Mouse (Mus musculus) intestine, embryonic 15.5 days (tissue): Measurements from ENCODE around the gene Gpank1. TPM values are rescaled to one million over a fixed set of nuclear protein-coding genes. Genes with fewer than 3 reads are reported as not detected.
A peak's percentile ranks its signal among the peaks of the same experiment; 100 is the strongest.
"Not testable (repeated sequence)": the region's sequence is repeated elsewhere in the genome, so short reads cannot be mapped to it uniquely, and the experiment has no call there.

Experiments used
- ATAC-seq: fragments of 200-750 bp; cut with Nextera tagmentation; 2 replicates; pipeline ENCODE4 v1.8.0; 2017; ENCODE audit warnings: moderate TSS enrichment, moderate library complexity
- H3K27ac ChIP-seq: fragments of 300-500 bp; sonication (generic); 2 replicates; pipeline ENCODE4 v1.5.1; 2015; ENCODE audit warnings: mild to moderate bottlenecking, inconsistent platforms
- H3K27me3 ChIP-seq: fragments of 300-500 bp; sonication (generic); replicated peaks from 2 replicates; pipeline ENCODE4 v1.6.1; 2015; ENCODE audit warnings: inconsistent platforms
- H3K36me3 ChIP-seq: fragments of 300-500 bp; sonication (generic); 2 replicates; pipeline ENCODE4 v1.6.1; 2015; ENCODE audit warnings: inconsistent platforms
- H3K4me1 ChIP-seq: fragments of 300-500 bp; sonication (generic); replicated peaks from 2 replicates; pipeline ENCODE4 v1.6.1; 2015; ENCODE audit warnings: inconsistent platforms
- H3K4me2 ChIP-seq: fragments of 300-500 bp; sonication (generic); replicated peaks from 2 replicates; pipeline ENCODE4 v1.6.1; 2015; ENCODE audit warnings: mild to moderate bottlenecking, inconsistent platforms
- H3K4me3 ChIP-seq: fragments of 300-500 bp; sonication (generic); replicated peaks from 2 replicates; pipeline ENCODE4 v1.5.1; 2015; ENCODE audit warnings: inconsistent platforms
- H3K9ac ChIP-seq: fragments of 300-500 bp; sonication (generic); 2 replicates; pipeline ENCODE4 v1.6.1; 2015; ENCODE audit warnings: inconsistent platforms
- H3K9me3 ChIP-seq: fragments of 300-500 bp; sonication (generic); 2 replicates; pipeline ENCODE4 v1.6.1; 2016; ENCODE audit warnings: inconsistent platforms
- WGBS: fragments of 180-500 bp; shearing (Covaris S2); methylation state at CpG from one replicate; pipeline ENCODE4 v1.1.7; 2015; 5-methylcytosine and 5-hydroxymethylcytosine counted together
- polyA plus RNA-seq: library from polyadenylated mRNA; unstranded; fragments of >200 nt; fragmentation: Nextera tagmentation; extraction: Ambion mirVana; gene quantifications from 2 replicates; pipeline ENCODE4 v1.2.1, GENCODE M21; 2015

The Gpank1 gene
- polyA plus RNA-seq, 1 experiment from 2014 or later: 17.7 TPM

GRCm38 (mm10) chr17:35104079-35104478 lies 17.2 kb upstream of the Gpank1 start:
- 88% methylated on average over 7 of the region's 7 CpGs for WGBS
- Histone ChIP-seq H3K9ac (no peak overlapping the region), H3K4me1 (peaks cover 34% of the 10 kb centered on the region), H3K4me3 (no peak overlapping the region), H3K36me3 (peaks cover 26% of the 10 kb centered on the region), H3K9me3 (no peaks in the 10 kb centered on the region), H3K27ac (peak overlapping the region; percentile 64; the same call in 1 of the 2 replicates), H3K4me2 (no peak overlapping the region), H3K27me3 (no peaks in the 10 kb centered on the region)
- no peak for ATAC-seq

GRCm38 (mm10) chr17:35104754-35105153 lies 16.5 kb upstream of the Gpank1 start:
- no peaks in the 10 kb centered on the region for H3K9me3 ChIP-seq
- no peak overlapping the region for H3K27ac ChIP-seq
- H3K36me3 ChIP-seq: peaks cover 20% of the 10 kb centered on the region
- no peak overlapping the region for H3K9ac ChIP-seq
- H3K4me3 ChIP-seq: no peak overlapping the region
- no peaks in the 10 kb centered on the region for H3K27me3 ChIP-seq
- H3K4me1 ChIP-seq: peaks cover 29% of the 10 kb centered on the region
- no peak overlapping the region for H3K4me2 ChIP-seq
- WGBS: 71% methylated on average over 6 of the region's 6 CpGs
- no peak for ATAC-seq

GRCm38 (mm10) chr17:35105740-35106389 lies 15.4 kb upstream of the Gpank1 start:
- H3K4me2 ChIP-seq: 0 out of 2 replicates have a peak overlapping the region, but pooled peaks have one; percentile 12
- H3K27ac ChIP-seq: no peak overlapping the region
- H3K9me3 ChIP-seq: no peaks in the 10 kb centered on the region
- H3K4me3 ChIP-seq: no peak overlapping the region
- no peaks in the 10 kb centered on the region for H3K27me3 ChIP-seq
- peaks cover 24% of the 10 kb centered on the region for H3K4me1 ChIP-seq
- no peak for ATAC-seq
- H3K9ac ChIP-seq: no peak overlapping the region
- 29% methylated on average over 13 of the region's 13 CpGs for WGBS
- H3K36me3 ChIP-seq: peaks cover 14% of the 10 kb centered on the region

- Histone ChIP-seq H3K4me2 (no peak overlapping the region), H3K4me3 (no peak overlapping the region), H3K9me3 (no peaks in the 10 kb centered on the region), H3K27ac (no peak overlapping the region), H3K4me1 (peaks cover 22% of the 10 kb centered on the region), H3K27me3 (no peaks in the 10 kb centered on the region), H3K36me3 (peaks cover 7% of the 10 kb centered on the region), H3K9ac (no peak overlapping the region)
- WGBS: 65% methylated on average over 3 of the region's 3 CpGs
- no peak for ATAC-seq
Observed at GRCm38 (mm10) chr17:35106522-35106921, 14.7 kb upstream of the Gpank1 start.

GRCm38 (mm10) chr17:35108097-35108496 lies 13.2 kb upstream of the Gpank1 start, which contains the start of gene Ly6g5c:
Gene Ly6g5c, plus strand, starts transcription at chr17:35108279.
- Histone ChIP-seq H3K27ac (no peak within 1 kb of the TSS), H3K4me2 (no peak within 1 kb of the TSS), H3K9ac (no peak within 1 kb of the TSS), H3K36me3 (no peaks in the 10 kb centered on the region), H3K4me3 (no peak within 1 kb of the TSS), H3K4me1 (peaks cover 11% of the 10 kb centered on the region; the same call in 1 of the 2 replicates), H3K9me3 (no peaks in the 10 kb centered on the region), H3K27me3 (no peaks in the 10 kb centered on the region)
- 82% methylated on average over 6 of the region's 6 CpGs for WGBS
- no peak for ATAC-seq

GRCm38 (mm10) chr17:35111774-35112173 lies 9.5 kb upstream of the Gpank1 start:
- ATAC-seq: no peak
- no peaks in the 10 kb centered on the region for H3K4me1 ChIP-seq
- no peaks in the 10 kb centered on the region for H3K27me3 ChIP-seq
- H3K27ac ChIP-seq: no peak overlapping the region
- H3K4me2 ChIP-seq: no peak overlapping the region
- H3K9me3 ChIP-seq: no peaks in the 10 kb centered on the region
- H3K4me3 ChIP-seq: no peak overlapping the region
- 82% methylated on average over 9 of the region's 9 CpGs for WGBS
- no peak overlapping the region for H3K9ac ChIP-seq
- H3K36me3 ChIP-seq: peaks cover 15% of the 10 kb centered on the region; the same call in 1 of the 2 replicates

DNA sequence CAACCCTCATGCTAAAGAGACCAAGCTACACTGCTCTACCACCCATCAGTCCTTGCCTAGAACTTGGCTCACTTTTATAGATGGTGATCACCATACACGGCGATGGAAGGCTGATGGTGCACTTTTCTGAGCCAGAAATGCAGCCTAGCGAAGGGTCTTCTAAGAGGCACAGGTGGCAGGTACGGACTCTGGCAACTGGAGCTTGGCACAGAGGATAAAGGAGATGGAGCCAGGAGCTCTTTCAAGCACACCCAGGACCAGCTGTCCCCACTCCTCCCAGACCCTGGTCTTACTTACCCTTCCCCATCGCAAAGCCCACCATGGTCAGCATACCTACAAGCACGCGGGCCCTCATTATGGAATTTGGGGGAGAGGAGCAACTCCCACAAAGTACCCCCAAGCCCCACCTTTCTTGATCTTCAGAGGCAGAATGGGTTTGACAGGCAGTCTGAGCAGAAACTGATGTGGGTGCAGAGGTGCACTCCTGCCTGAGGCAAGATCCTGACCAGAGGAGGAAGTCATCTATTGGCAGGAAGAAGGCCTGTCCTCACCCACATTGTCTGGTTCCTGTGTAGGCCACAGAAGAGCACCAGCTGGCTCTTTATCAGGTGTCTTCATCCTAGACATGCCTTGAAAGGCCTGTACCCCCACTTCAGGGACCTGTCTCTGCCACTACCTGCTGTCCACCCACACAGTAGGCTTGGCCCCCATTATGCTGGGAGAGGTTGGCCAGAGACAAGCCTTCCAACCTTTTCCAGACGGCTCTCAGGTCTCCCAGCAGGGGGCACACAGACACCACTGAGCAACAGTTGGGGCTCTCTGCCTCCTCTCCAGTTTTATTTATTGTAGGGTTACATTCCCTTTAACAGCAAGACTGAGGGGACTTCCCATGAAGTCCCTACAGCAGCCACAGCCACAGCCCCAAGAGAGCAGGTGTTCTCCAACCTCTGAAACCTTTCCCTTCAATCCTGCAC lies 5.9 kb upstream of the Gpank1 start, which contains the start of gene Ly6g5b:
Gene Ly6g5b (minus strand): TSS at position 383 of the 974 bp plus-strand sequence.
- Histone ChIP-seq H3K36me3 (peaks cover 33% of the 10 kb centered on the region), H3K9ac (no peak within 1 kb of the TSS), H3K4me1 (peaks cover 8% of the 10 kb centered on the region), H3K27me3 (no peaks in the 10 kb centered on the region), H3K4me2 (no peak within 1 kb of the TSS), H3K9me3 (no peaks in the 10 kb centered on the region), H3K27ac (no peak within 1 kb of the TSS), H3K4me3 (no peak within 1 kb of the TSS)
- 87% methylated on average over 8 of the region's 8 CpGs for WGBS
- ATAC-seq: no peak

DNA sequence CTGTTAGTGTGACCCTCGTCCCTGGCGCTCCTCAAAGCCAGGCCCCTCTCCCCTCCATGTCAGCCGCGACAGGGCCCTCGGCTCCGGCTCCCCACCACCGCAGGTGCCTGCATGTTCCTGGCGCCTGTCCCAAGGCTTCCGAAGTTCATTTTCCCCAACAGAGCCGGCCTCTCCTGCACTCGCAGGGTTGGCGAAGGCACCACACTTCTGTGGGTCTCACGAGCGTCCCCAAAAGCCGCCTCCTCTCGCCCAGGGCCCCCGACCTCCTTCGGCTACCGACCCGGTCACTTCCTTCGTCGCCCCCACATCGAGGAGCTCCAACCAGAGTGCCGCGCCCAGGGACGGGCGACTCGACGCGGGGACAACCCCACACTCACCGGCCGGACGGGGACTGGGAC lies 511 bp upstream of the Gpank1 start:
- Histone ChIP-seq H3K27me3 (no peaks in the 10 kb centered on the region), H3K9me3 (no peaks in the 10 kb centered on the region), H3K27ac (peak overlapping the region; percentile 64), H3K4me1 (peaks cover 21% of the 10 kb centered on the region), H3K4me3 (peak overlapping the region; percentile 68), H3K4me2 (peak overlapping the region; percentile 94), H3K36me3 (peaks cover 24% of the 10 kb centered on the region), H3K9ac (peak overlapping the region; percentile 84)
- no peak; the same call in 1 of the 2 replicates for ATAC-seq
- WGBS: 0% methylated on average over 33 of the region's 33 CpGs

- Histone ChIP-seq H3K4me2 (peak within 1 kb of the TSS; percentile 94), H3K36me3 (peaks cover 18% of the 10 kb centered on the region), H3K27me3 (no peaks in the 10 kb centered on the region), H3K9me3 (no peaks in the 10 kb centered on the region), H3K9ac (peak within 1 kb of the TSS; percentile 84), H3K4me1 (peaks cover 25% of the 10 kb centered on the region), H3K4me3 (peak within 1 kb of the TSS; percentile 68), H3K27ac (peak within 1 kb of the TSS; percentile 89)
- no peak for ATAC-seq
- under 1% methylated on average over 19 of the region's 19 CpGs for WGBS
Observed at GRCm38 (mm10) chr17:35121871-35122303, 632 bp downstream of the Gpank1 start, which contains the start of gene Csnk2b. Gene Csnk2b, minus strand, starts transcription at chr17:35122053.

GRCm38 (mm10) chr17:35123287-35123686 lies 2.0 kb downstream of the Gpank1 start:
- not testable (repeated sequence) for H3K27me3 ChIP-seq, H3K4me3 ChIP-seq, H3K4me2 ChIP-seq, H3K9me3 ChIP-seq, H3K9ac ChIP-seq, ATAC-seq, H3K27ac ChIP-seq
- peaks cover 35% of the 10 kb centered on the region for H3K4me1 ChIP-seq
- peaks cover 12% of the 10 kb centered on the region for H3K36me3 ChIP-seq
- WGBS: 95% methylated on average over 9 of the region's 9 CpGs

GRCm38 (mm10) chr17:35124261-35124896 lies 3.1 kb downstream of the Gpank1 start:
- peaks cover 35% of the 10 kb centered on the region for H3K4me1 ChIP-seq
- not testable (repeated sequence) for H3K36me3 ChIP-seq, ATAC-seq, H3K4me2 ChIP-seq, H3K9me3 ChIP-seq, H3K4me3 ChIP-seq, H3K27me3 ChIP-seq, H3K9ac ChIP-seq
- H3K27ac ChIP-seq: 0 out of 2 replicates have a peak overlapping the region, but pooled peaks have one; percentile 78
- 83% methylated on average over 12 of the region's 12 CpGs for WGBS
